Mouse (Mus musculus) 3T3-L1 (cell line): Measurements from ENCODE around the gene Fam83c.
A peak's percentile ranks its signal among the peaks of the same experiment; 100 is the strongest.

Experiments used
- DNase-seq: peaks from one replicate; pipeline ENCODE4 v3.0.0-alpha.2; 2015; ENCODE audit warnings: low read depth, low spot score

Fam83c gene

DNA sequence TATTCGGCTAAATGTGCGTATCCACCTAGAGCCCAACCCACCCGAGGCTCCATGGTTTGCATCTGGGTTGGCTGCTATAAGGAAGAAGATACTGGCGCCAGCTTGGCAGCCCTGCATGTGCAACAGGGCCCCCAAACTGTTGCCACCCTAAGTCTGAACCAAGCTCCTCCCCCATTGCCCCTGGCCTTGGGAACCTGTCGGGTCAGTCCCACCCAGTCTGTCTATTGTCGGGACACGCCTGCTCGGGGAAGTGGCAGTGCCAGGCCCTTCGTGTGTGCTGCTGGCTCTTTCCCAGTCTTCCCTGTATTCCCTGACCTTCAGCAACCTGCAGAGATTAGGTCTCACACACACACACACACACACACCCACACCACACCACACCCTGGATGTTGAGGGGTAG, at the start of gene Fam83c:
Fam83c (minus strand) TSS at position 123 of the 400 bp plus-strand sequence.
- DNase-seq: no peak

GRCm38 (mm10) chr2:155882087-155882486, 47.4 kb upstream of the Fam83c start:
- no peak for DNase-seq

DNA sequence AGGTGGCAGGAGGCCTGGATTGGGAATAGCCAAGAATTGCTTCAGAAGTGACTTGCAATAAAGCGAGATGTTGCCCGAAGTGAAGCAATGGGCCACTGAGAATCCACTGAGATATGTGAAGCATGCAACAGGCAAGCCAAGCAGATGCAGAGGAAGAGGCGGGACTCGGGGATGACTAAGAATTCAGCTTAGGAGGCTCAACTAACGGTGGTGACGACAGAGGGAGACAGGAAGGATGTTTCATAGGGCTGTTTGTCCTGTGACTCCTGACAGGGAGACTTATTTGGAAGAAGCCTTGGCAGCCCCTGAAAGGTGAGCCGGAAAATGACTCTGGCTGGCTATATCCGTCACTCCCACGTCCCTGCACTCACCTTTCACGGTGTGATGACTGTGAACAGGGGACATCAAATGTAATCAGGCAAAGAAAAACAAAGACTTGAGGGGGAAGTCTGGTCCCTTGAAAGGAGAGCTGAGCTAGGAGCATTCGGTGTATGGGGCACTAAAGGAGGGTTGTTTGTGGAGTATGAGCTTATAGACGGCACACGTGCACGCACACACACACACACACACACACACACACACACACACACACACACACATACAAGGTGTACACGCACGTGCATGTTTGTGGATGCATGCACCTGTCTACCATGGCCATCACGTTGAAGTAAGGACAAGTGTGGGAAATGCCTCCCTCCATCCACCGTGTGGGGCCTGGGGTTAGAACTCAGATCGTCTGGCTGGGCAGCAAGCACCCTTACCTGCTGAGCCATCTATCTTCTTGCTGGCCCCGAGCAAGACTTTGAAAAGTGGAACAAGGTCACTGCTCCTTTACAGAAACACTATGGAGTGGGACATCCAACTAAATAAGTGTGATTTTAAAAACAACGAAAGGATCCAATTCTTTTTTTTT, 44.6 kb upstream of the Fam83c start:
- peak; percentile 99 for DNase-seq

- DNase-seq: no peak
Observed at GRCm38 (mm10) chr2:155873636-155874035, 39.0 kb upstream of the Fam83c start.

DNA sequence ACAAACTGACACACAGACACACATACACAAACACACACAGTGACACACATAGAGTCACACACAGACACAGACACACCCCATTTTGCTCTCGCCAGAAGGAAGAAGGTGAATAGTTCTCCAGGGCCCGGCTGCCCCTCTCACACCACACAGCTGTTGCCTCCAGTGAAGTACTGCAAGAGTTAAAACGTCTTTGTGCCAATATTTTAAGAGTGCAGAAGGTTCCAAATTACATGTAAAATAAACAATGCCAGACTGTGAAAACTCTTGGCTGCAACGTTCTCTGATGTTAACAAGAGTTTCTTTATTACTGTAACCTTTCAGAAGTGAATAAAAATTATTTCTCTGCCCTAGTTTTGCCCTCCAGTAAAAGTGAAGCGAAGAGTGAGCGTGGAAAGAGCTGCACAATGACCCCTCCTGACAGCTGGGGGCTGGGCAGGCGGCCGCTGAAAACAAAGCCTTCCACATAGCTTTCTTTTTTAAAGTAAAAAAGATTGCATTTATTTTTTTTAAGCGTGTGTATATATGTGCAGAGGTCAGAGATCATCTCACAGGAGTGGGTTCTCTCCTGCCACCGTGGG, 38.4 kb upstream of the Fam83c start:
- no peak for DNase-seq

DNA sequence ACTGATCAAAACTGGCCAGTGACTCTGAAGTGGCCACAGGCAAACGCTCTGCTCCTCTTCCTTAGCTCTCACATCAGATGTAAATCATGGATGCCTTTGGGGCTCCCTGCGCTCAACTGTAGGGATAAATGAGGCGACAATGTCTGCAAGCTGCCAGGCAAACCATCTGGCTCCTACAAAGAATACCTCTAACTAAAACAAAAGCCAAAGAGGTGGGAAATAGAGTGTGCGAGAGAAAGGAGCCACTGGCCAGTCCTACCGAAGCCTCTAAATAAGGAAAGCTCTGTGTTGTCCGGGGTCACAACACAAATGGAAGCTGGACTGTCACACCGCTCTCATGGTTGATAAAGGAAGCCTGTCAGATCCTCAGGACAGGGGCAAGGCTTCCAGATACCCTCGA, 37.8 kb upstream of the Fam83c start:
- no peak for DNase-seq

GRCm38 (mm10) chr2:155869772-155870171, 35.1 kb upstream of the Fam83c start:
- no peak for DNase-seq

DNA sequence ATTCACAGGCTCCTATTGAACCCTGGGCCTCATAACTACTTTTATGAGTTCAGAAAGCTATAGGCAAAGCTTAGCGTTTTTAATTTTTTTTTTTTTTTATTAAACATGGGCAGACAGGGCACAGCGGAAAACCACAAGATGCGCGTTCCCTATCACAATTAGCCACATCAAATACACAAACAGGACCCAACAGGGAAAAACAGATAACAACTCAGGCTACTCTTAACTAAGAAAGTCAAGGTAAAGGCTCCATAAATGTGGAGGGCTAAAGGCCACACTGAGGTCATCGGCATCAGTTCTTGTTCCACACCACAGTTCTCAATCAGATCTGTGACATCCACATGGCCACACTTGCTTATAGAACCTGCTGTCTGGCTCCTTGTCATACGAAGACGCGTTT, 33.7 kb upstream of the Fam83c start:
- no peak for DNase-seq

DNA sequence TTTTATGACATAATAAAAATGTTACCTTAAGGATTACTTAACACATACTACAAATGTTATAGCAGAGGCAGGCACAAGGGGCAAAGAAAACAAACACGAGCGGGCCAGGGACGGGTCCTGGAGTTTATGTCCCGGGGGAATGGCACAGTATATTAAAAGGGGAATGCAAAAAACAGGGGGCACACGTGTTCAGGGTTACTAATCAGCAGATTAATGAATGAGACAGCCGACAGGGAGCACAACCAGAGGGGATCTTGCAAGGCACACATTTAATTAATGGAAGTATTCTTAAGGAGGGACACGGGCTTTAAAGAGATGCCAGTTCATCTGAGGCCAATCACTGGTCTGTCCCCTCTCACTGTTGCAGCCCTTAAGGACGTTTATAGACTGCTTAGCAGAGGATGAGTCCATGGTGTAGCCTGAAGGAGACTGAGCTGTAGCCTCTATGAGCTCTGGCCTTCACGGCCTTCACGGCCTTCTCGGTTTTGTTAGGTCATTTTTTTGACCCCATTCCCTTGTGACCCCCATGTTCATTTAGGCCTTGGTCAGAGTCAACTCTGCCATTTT, 28.7 kb upstream of the Fam83c start:
- DNase-seq: no peak

DNA sequence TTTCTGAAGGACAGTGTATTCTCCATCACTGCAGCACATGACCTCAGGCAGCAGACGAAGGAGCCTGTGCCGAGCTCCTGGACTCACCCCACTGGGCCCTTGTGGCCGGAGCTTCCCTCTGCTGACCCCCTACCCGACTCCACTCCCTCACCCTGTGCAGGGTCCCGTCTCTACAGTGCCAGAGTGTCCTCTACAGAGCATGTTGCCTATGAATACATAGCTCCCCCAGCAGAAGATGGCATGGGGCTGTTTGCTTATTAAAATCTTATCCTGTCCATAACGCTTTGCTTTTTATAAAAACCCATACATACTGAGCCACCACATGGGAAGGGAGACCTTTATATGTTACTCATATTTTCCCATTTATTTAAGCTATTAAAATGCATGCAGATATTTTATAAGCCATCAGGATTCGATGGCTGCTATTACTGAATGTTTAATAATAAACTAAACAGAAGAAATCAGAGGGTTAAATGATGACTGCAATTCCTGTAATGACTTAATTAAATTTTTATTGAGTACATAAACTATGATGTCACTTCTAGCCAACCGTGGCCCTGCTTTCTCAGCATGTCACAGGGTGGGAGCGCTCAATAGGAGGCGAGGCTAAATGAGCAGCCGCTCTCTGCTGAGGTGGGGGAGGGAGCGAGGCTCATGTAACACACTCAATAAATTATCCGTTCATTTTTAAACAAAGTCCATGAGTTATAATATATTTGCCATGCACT, 28.1 kb upstream of the Fam83c start:
- no peak for DNase-seq

DNA sequence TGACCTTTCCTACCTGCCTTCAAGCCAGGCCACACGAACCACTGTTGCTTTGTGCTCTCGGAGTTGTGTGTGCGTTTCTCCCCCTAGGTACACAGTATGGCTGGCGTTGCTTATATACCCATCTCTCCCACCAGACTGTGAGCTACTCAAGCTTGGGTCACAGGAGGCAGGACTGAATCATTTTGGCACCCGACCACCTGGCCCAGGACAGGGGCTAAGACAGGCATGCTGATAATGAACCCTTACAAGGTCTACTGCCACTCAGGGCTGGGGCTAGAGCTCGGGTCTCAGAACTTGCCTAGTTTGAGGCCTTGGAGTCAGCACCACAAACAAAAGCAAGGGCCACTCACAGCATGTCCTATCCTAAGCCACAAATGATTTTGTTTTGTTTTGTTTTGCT, 26.9 kb upstream of the Fam83c start:
- DNase-seq: no peak

- DNase-seq: no peak
Observed at GRCm38 (mm10) chr2:155860102-155860501, 25.4 kb upstream of the Fam83c start.

DNA sequence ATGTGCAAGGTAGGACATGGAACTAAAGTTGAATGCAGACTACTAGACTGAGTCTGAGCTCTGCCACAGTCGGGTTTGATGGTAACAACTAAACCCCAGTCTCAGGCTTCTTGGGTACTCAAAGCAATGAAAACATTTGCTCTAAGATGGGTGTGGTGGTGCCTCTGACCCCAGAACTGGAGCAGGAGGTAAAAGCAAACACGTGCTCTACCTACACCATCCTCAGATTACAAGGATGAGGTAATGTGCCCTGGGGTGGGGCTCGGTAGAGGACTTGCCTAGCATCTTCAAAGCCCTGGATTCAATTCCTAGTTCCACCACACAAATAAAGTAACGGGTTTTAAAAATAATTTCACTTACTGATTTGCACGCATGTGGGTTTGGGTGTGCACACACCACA, 17.9 kb upstream of the Fam83c start:
- DNase-seq: no peak

- DNase-seq: peak; percentile 80
Observed at GRCm38 (mm10) chr2:155850120-155850519, 15.5 kb upstream of the Fam83c start.

DNA sequence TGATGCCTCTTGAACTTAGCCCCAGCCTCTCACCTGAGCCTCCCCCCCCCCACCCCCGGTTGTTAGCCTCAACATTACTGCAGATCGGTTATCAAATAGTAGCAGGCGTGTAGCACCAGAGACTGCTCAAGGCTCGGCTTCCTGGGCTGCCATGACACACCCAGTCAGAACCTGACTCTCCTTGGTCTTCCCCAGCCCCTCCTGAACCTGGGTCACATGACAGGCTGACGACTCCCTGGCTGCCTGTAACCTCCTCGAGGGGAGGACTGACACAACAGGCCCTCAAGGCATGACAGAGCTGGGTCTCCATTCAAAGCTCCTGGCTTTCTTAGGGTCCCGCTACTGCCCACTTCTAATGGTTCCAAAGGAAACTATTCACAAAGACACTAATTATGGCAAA, 14.8 kb upstream of the Fam83c start:
- no peak for DNase-seq

- peak; percentile 90 for DNase-seq
Observed at GRCm38 (mm10) chr2:155848291-155848690, 13.6 kb upstream of the Fam83c start.

- peak; percentile 20 for DNase-seq
Observed at GRCm38 (mm10) chr2:155846930-155847329, 12.3 kb upstream of the Fam83c start.

DNA sequence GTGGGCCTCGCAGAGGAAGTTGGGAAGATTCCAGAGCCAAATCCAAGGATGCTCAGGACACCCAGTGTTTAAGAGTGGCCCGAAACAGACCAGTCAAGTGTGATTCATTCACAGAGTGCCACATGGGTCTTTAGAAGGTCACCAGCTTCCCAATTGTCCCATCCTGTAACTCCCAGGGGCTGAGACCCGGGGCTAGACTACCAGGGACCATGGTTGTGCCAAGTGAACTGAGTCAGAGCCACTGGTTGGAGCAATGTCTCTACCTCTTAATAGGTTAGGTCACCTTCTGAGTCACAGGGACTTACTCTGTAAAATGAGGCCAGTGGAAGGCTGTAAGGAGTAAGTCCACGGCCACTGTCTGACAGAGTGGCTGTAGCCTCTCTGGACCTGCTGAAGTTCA, 4.3 kb upstream of the Fam83c start:
- no peak for DNase-seq

GRCm38 (mm10) chr2:155837961-155838360, 3.3 kb upstream of the Fam83c start:
- DNase-seq: no peak

GRCm38 (mm10) chr2:155832087-155832486, 2.6 kb downstream of the Fam83c start:
- DNase-seq: peak; percentile 37

DNA sequence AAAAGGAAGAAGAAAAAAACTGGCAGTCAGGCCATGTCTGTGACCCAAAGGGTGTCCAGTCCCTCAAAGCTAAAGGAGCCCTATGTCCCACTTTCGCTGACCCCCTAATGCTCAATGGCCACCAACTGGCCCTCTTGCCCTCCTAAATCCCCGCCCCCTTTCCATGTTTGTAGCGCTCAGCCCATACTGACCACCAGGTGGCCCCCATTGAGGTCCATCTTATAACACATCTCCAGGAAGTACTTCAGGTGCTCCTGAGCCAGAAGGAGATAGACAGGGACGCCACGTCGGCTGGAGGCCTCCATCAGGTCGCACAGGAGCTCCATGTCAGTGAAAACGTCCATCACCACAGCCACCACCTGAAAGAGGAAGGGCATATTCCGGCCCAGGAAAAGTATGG, 3.4 kb downstream of the Fam83c start:
- peak; percentile 75 for DNase-seq

- no peak for DNase-seq
Observed at GRCm38 (mm10) chr2:155830841-155831240, 3.8 kb downstream of the Fam83c start.
